Mouse (Mus musculus) midbrain, embryonic 14.5 days (tissue): ENCODE measurements around the gene Tab1. TPM values are rescaled to one million over a fixed set of nuclear protein-coding genes. Genes with fewer than 3 reads are reported as not detected.
"Not testable (repeated sequence)": the region's sequence is repeated elsewhere in the genome, so short reads cannot be mapped to it uniquely, and the experiment has no call there.

Experiments
- ATAC-seq: fragments of 200-750 bp; cut with Nextera tagmentation; 2 replicates; pipeline ENCODE4 v1.8.0; 2017; ENCODE audit warnings: moderate number of reproducible peaks, moderate library complexity; ENCODE audit not compliant: low FRiP score, low TSS enrichment
- DNase-seq: peaks from one replicate; pipeline ENCODE4 v3.0.0-alpha.2; 2015
- H3K27ac ChIP-seq: fragments of 300-500 bp; sonication (generic); replicated peaks from 2 replicates; pipeline ENCODE4 v1.5.1; 2014; ENCODE audit warnings: mild to moderate bottlenecking, low read depth, low read length, moderate library complexity
- H3K27me3 ChIP-seq: fragments of 300-500 bp; sonication (generic); 2 replicates; pipeline ENCODE4 v1.6.1; 2014; ENCODE audit warnings: low read length, control low read depth, mixed read lengths; ENCODE audit not compliant: control insufficient read depth, insufficient read depth
- H3K36me3 ChIP-seq: fragments of 300-500 bp; sonication (generic); 2 replicates; pipeline ENCODE4 v1.6.1; 2014; ENCODE audit warnings: low read length, control low read depth; ENCODE audit not compliant: control insufficient read depth, insufficient read depth
- H3K4me1 ChIP-seq: fragments of 300-500 bp; sonication (generic); 2 replicates; pipeline ENCODE4 v1.6.1; 2014; ENCODE audit warnings: mild to moderate bottlenecking, antibody characterized with exemption, low read length, control low read depth; ENCODE audit not compliant: control insufficient read depth, insufficient read depth
- H3K4me2 ChIP-seq: fragments of 300-500 bp; sonication (generic); 2 replicates; pipeline ENCODE4 v1.6.1; 2014; ENCODE audit warnings: mild to moderate bottlenecking, low read length, moderate library complexity
- H3K4me3 ChIP-seq: fragments of 300-500 bp; sonication (generic); replicated peaks from 2 replicates; pipeline ENCODE4 v1.5.1; 2014; ENCODE audit warnings: low read depth, low read length
- H3K9ac ChIP-seq: fragments of 300-500 bp; sonication (generic); replicated peaks from 2 replicates; pipeline ENCODE4 v1.6.1; 2014; ENCODE audit warnings: mild to moderate bottlenecking, low read length, moderate library complexity
- H3K9me3 ChIP-seq: fragments of 300-500 bp; sonication (generic); 2 replicates; pipeline ENCODE4 v1.6.1; 2016; ENCODE audit warnings: low read length, control low read depth, mixed read lengths; ENCODE audit not compliant: control insufficient read depth
- WGBS: fragments of 180-500 bp; shearing (Covaris S2); extraction: QIAGEN DNeasy Blood & Tissue Kit; methylation state at CpG from one replicate; pipeline ENCODE4 v1.1.7; 2014; 5-methylcytosine and 5-hydroxymethylcytosine counted together
- polyA plus RNA-seq: library from polyadenylated mRNA; unstranded; fragments of >200 nt; fragmentation: Nextera tagmentation; extraction: Ambion mirVana; gene quantifications from 2 replicates; pipeline ENCODE4 v1.2.1, GENCODE M21; 2014

Tab1 gene
- polyA plus RNA-seq, 1 experiment from 2014 or later = 42.5 TPM

- Histone ChIP-seq H3K4me1 (no peaks in the 10 kb centered on the region), H3K27me3 (no peaks in the 10 kb centered on the region), H3K4me3 (no peak overlapping the region), H3K9ac (no peak overlapping the region), H3K27ac (no peak overlapping the region), H3K9me3 (no peaks in the 10 kb centered on the region), H3K36me3 (peaks cover 32% of the 10 kb centered on the region), H3K4me2 (no peak overlapping the region)
- WGBS = 47% methylated on average over 2 of the region's 2 CpGs
- no peak for ATAC-seq
- no peak for DNase-seq
Measured at GRCm38 (mm10) chr15:80112499-80112898, 20.4 kb upstream of the Tab1 start.

DNA sequence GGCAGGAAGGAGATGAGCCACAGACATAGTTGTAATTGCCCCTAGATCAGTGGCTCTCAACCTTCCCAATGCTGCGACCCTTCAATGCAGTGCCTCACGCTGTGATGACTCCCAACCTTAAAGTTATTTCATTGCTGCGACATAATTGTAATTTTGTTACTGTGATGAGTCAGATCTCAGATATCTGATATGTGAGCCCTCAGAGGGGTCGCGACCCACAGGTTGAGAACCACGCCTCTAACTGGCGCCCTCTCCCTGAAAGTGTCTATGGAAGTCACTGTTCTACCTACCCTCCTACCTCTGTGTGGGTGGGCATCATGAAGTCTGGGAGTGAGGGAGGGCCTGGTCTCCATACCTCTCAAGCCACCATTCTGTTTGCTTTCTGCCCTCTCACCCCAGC is 18.5 kb upstream of the Tab1 start:
- H3K4me3 ChIP-seq = no peak overlapping the region
- no peak overlapping the region for H3K9ac ChIP-seq
- DNase-seq = no peak
- no peak overlapping the region for H3K27ac ChIP-seq
- H3K27me3 ChIP-seq = no peaks in the 10 kb centered on the region
- no peak for ATAC-seq
- H3K36me3 ChIP-seq = peaks cover 32% of the 10 kb centered on the region
- no peaks in the 10 kb centered on the region for H3K4me1 ChIP-seq
- 94% methylated on average over 7 of the region's 7 CpGs for WGBS
- no peaks in the 10 kb centered on the region for H3K9me3 ChIP-seq
- no peak overlapping the region for H3K4me2 ChIP-seq

DNA sequence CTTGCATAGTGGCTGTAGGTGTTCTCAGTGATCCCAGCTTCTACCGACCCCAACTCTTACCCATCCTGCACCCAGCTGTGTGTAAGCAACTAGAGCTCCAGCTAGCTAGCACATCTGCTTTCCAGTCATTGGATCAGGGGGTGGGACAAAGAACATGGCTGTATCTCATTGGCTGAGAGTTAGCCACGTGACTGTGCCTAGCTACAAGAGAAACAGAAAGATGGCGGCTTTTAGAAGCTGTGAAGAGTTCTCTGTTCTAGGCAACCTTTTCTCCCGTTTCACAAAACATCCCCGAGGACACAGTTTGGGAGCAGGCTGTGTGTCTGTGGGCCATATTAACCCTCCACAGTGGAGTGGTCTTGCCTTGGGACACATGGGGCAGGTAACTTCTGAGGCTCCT is 17.7 kb upstream of the Tab1 start:
- Histone ChIP-seq H3K9me3 (no peaks in the 10 kb centered on the region), H3K9ac (no peak overlapping the region), H3K4me1 (no peaks in the 10 kb centered on the region), H3K36me3 (peaks cover 30% of the 10 kb centered on the region), H3K27ac (no peak overlapping the region), H3K27me3 (no peaks in the 10 kb centered on the region), H3K4me2 (no peak overlapping the region; the same call in 1 of the 2 replicates), H3K4me3 (no peak overlapping the region)
- no peak for ATAC-seq
- DNase-seq = peak; percentile 25
- WGBS = 66% methylated on average over 5 of the region's 5 CpGs

DNA sequence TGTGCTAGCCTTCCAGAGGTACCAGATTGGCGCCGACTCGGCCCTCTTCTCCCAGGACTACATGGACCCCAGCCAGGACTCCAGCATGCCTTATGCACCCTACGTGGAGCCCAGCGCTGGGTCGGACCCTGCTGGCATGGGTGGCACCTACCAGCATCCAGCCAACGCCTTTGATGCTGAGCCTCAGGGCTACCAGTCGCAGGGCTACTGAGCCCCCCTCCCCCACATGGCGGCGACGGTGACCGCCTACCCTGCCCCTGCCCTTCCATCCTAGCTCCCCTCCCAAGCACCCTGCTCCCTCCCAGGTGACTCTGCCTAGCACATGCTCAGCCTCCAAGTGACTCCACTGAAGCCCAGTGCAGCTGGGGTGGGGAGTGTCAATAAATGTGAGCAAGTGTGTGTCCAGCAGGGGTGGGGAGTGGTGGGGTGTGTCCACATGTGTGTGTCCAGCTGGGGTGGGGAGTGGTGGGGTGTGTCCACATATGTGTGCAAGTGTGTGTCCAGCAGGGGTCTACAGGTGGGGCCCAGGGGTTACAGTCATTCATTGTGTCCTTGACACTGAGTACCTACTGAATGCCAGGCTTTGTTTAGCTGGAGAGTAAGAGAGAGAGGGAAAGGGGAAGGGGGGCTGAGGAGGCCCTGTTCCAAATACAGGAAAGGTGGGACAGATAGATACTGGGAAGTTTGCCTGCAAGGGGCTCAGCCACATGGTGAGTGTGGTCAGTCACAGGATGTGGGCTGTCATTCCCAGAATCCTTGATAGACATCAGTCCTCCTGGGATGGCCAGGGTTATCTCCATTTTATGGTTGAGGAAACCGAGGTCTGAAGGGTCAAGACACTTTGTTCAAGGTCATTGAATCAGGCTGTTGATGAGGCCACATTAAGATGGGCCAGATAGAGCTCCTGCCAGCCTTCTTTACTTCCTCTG is 16.8 kb upstream of the Tab1 start:
- Histone ChIP-seq H3K4me2 (no peak overlapping the region), H3K4me1 (no peaks in the 10 kb centered on the region), H3K4me3 (no peak overlapping the region), H3K36me3 (peaks cover 23% of the 10 kb centered on the region), H3K9me3 (no peaks in the 10 kb centered on the region), H3K9ac (no peak overlapping the region), H3K27ac (no peak overlapping the region), H3K27me3 (no peaks in the 10 kb centered on the region)
- WGBS = 74% methylated on average over 13 of the region's 13 CpGs
- no peak for ATAC-seq
- DNase-seq = no peak

DNA sequence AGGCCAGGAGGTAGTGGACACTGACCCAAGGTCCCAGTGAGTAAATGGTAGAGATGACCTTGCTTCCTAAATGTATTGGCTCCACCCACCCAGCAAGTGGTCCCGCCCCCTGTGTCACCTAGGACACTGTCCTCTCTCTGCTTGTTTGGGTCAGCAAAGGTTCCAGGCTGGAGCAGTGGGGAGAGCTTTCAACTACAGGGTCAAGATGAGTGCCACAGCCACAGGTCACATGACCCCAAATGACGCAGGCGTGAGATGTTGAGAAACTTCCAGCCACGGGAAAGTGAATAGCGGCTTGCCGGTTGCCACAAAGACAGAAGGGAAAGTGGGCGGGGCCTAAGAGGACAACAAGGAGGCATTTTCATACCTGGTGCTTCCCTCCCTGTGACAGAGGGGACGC is 15.8 kb upstream of the Tab1 start:
- Histone ChIP-seq H3K9ac (no peak overlapping the region), H3K27ac (no peak overlapping the region), H3K4me1 (no peaks in the 10 kb centered on the region), H3K9me3 (no peaks in the 10 kb centered on the region), H3K4me3 (no peak overlapping the region), H3K4me2 (no peak overlapping the region), H3K36me3 (peaks cover 13% of the 10 kb centered on the region), H3K27me3 (no peaks in the 10 kb centered on the region)
- DNase-seq (no peak), ATAC-seq (no peak)
- WGBS = 68% methylated on average over 8 of the region's 8 CpGs

- Histone ChIP-seq H3K9ac (no peak overlapping the region), H3K4me2 (no peak overlapping the region), H3K36me3 (peaks cover 4% of the 10 kb centered on the region; the same call in 1 of the 2 replicates), H3K4me3 (no peak overlapping the region), H3K9me3 (no peaks in the 10 kb centered on the region), H3K4me1 (no peaks in the 10 kb centered on the region), H3K27me3 (no peaks in the 10 kb centered on the region), H3K27ac (no peak overlapping the region)
- ATAC-seq = no peak
- no peak for DNase-seq
- WGBS = 90% methylated on average over 6 of the region's 6 CpGs
Measured at GRCm38 (mm10) chr15:80119076-80119475, 13.9 kb upstream of the Tab1 start.

DNA sequence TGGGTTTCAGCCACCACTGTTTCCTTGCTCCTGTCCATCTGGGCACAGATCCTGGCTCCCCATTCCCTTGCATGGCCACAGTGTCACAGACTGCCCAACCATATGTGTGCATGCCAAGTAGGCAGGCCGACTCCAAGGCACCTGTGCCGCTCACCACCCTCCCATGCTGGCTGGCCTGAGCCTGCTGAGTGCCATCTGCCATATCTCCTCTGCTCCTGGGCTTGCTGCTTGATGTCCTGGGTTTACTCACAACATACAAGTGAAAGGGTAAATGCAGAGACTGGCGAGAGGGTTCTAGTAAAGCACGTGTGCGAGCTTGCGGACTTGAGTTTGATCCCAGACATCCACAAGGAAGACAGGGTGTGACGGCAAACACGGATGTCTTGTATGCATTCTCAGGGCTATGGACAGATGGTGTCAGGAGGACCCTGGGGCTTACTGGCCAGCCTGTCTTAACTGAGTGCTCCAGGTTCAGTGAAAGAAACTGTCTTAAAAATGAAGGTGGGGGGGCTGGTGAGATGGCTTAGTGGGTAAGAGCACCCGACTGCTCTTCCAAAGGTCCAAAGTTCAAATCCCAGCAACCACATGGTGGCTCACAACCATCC is 11.1 kb upstream of the Tab1 start:
- Histone ChIP-seq H3K4me3 (no peak overlapping the region), H3K27ac (no peak overlapping the region), H3K4me1 (no peaks in the 10 kb centered on the region), H3K4me2 (no peak overlapping the region), H3K9ac (no peak overlapping the region; the same call in 1 of the 2 replicates), H3K27me3 (no peaks in the 10 kb centered on the region), H3K36me3 (no peaks in the 10 kb centered on the region), H3K9me3 (no peaks in the 10 kb centered on the region)
- no peak for DNase-seq
- WGBS = 86% methylated on average over 9 of the region's 9 CpGs
- no peak for ATAC-seq

GRCm38 (mm10) chr15:80122431-80122830 is 10.5 kb upstream of the Tab1 start:
- ATAC-seq, H3K4me2 ChIP-seq, H3K9me3 ChIP-seq, H3K27ac ChIP-seq, H3K4me1 ChIP-seq, DNase-seq, H3K27me3 ChIP-seq, H3K4me3 ChIP-seq, H3K36me3 ChIP-seq, H3K9ac ChIP-seq: not testable (repeated sequence)
- WGBS = 91% methylated on average over 6 of the region's 6 CpGs

- H3K36me3 ChIP-seq = no peaks in the 10 kb centered on the region
- H3K4me1 ChIP-seq = no peaks in the 10 kb centered on the region
- no peaks in the 10 kb centered on the region for H3K9me3 ChIP-seq
- H3K9ac ChIP-seq = no peak overlapping the region
- no peak overlapping the region for H3K4me2 ChIP-seq
- no peak overlapping the region for H3K4me3 ChIP-seq
- 82% methylated on average over 4 of the region's 4 CpGs for WGBS
- no peak overlapping the region for H3K27ac ChIP-seq
- no peak for ATAC-seq
- DNase-seq = no peak
- no peaks in the 10 kb centered on the region for H3K27me3 ChIP-seq
Measured at GRCm38 (mm10) chr15:80124651-80125050, 8.3 kb upstream of the Tab1 start.
